Mouse (Mus musculus): ENCODE results near the gene Cadm1. TPM values are rescaled to one million over a fixed set of nuclear protein-coding genes. Genes with fewer than 3 reads are reported as not detected.

Gene Cadm1
- polyA plus RNA-seq (2012; rRNA removed): 1.4 and 1.5 TPM in 2 replicates

GRCm38 (mm10) chr9:47529602-47530450 lies at the start of gene Cadm1:
Gene Cadm1 (plus strand): TSS chr9:47530173.

Data from stomach, adult 2 months (tissue).